Mouse (Mus musculus) activated CD4-positive, CD25-positive, alpha-beta regulatory T cell, adult 4 months (primary cell): ENCODE measurements around the gene Slc6a11. TPM values are rescaled to one million over a fixed set of nuclear protein-coding genes. Genes with fewer than 3 reads are reported as not detected.

Experiments used
- ATAC-seq: one replicate; pipeline ENCODE4 v1.8.0; 2017
- polyA plus RNA-seq, 2 experiments: library from polyadenylated mRNA; unstranded; fragments of 100-300 nt; shearing (Covaris generic); gene quantifications; one replicate each; pipeline ENCODE4 v1.2.1; 2017

Slc6a11 gene
- polyA plus RNA-seq, 2 experiments from 2014 or later, result not detected

- ATAC-seq, result no peak
These were observed 138.5 kb downstream of the Slc6a11 start for GRCm38 (mm10) chr6:114269589-114269988.

GRCm38 (mm10) chr6:114270799-114271198 is 139.8 kb downstream of the Slc6a11 start:
- no peak for ATAC-seq

- no peak for ATAC-seq
These were observed 141.2 kb downstream of the Slc6a11 start for GRCm38 (mm10) chr6:114272279-114272678.

GRCm38 (mm10) chr6:114273997-114274728 is 143.1 kb downstream of the Slc6a11 start:
- ATAC-seq, result no peak

- no peak for ATAC-seq
These were observed 144.8 kb downstream of the Slc6a11 start for GRCm38 (mm10) chr6:114275800-114276199.

GRCm38 (mm10) chr6:114282469-114283277 is 151.6 kb downstream of the Slc6a11 start, which contains the start of gene Slc6a1:
Gene Slc6a1 (plus strand): TSS chr6:114282635.
- ATAC-seq, result no peak

GRCm38 (mm10) chr6:114283278-114283770 is 152.3 kb downstream of the Slc6a11 start:
- ATAC-seq, result no peak

- ATAC-seq, result no peak
These were observed 153.1 kb downstream of the Slc6a11 start for GRCm38 (mm10) chr6:114283927-114284703.

- no peak for ATAC-seq
These were observed 154.4 kb downstream of the Slc6a11 start for GRCm38 (mm10) chr6:114285424-114285823.

- ATAC-seq, result no peak
These were observed 158.1 kb downstream of the Slc6a11 start for GRCm38 (mm10) chr6:114289106-114289505.

- no peak for ATAC-seq
These were observed 159.1 kb downstream of the Slc6a11 start for GRCm38 (mm10) chr6:114290184-114290583.

GRCm38 (mm10) chr6:114290929-114291328 is 159.9 kb downstream of the Slc6a11 start:
- no peak for ATAC-seq

- ATAC-seq, result no peak
These were observed 160.4 kb downstream of the Slc6a11 start for GRCm38 (mm10) chr6:114291396-114291795.

GRCm38 (mm10) chr6:114293511-114293910 is 162.5 kb downstream of the Slc6a11 start:
- no peak for ATAC-seq

GRCm38 (mm10) chr6:114295086-114295485 is 164.0 kb downstream of the Slc6a11 start:
- ATAC-seq, result no peak

GRCm38 (mm10) chr6:114297260-114298002 is 166.4 kb downstream of the Slc6a11 start:
- no peak for ATAC-seq

Other genes with a start within 250 kb of the Slc6a11 start
- under 1 TPM in 1 of 2 experiments, not detected in 1; 0.05 TPM for gene Atp2b2, start 88.6 kb upstream of the Slc6a11 start, polyA plus RNA-seq
- under 1 TPM in 1 of 2 experiments, not detected in 1; 0.22 TPM for gene Slc6a1, start 151.4 kb downstream of the Slc6a11 start, polyA plus RNA-seq